Mouse (Mus musculus) erythroid progenitor cell, adult 5-6 weeks (primary cell): ENCODE measurements at regions not wholly inside any gene's neighbourhood (a gene's known extent, or its start where the extent isn't known, plus 50 kb on each side); places are given as distances from the start of the nearest gene placed in this dataset.
"Not testable (repeated sequence)": the region's sequence is repeated elsewhere in the genome, so short reads cannot be mapped to it uniquely, and the experiment has no call there.

ENCODE experiments used
- ATAC-seq: replicated peaks from 2 replicates; pipeline ENCODE4 v1.8.0; 2016; ENCODE audit warnings: moderate number of reproducible peaks, mild to moderate bottlenecking, moderate TSS enrichment, inconsistent platforms; ENCODE audit not compliant: poor library complexity, low FRiP score, severe bottlenecking

GRCm38 (mm10) chr1:166895945-166896344, 105.3 kb upstream of the Fam78b start:
- ATAC-seq: no peak

GRCm38 (mm10) chr1:166898741-166899140, 102.5 kb upstream of the Fam78b start:
- no peak for ATAC-seq

- ATAC-seq: no peak
Observed at GRCm38 (mm10) chr1:166899238-166899637, 102.0 kb upstream of the Fam78b start.

- no peak for ATAC-seq
Observed at GRCm38 (mm10) chr1:166900028-166900427, 101.2 kb upstream of the Fam78b start.

GRCm38 (mm10) chr1:166900441-166901161, 100.6 kb upstream of the Fam78b start:
- no peak for ATAC-seq

- ATAC-seq: no peak
Observed at GRCm38 (mm10) chr1:166901574-166901973, 99.6 kb upstream of the Fam78b start.

GRCm38 (mm10) chr1:166903417-166903816, 97.8 kb upstream of the Fam78b start:
- no peak for ATAC-seq

GRCm38 (mm10) chr1:166908231-166908805, 92.9 kb upstream of the Fam78b start:
- ATAC-seq: no peak

- ATAC-seq: not testable (repeated sequence)
Observed at GRCm38 (mm10) chr1:166912195-166912594, 89.0 kb upstream of the Fam78b start.

- ATAC-seq: no peak
Observed at GRCm38 (mm10) chr1:166922911-166923712, 78.1 kb upstream of the Fam78b start.

GRCm38 (mm10) chr1:166923713-166923975, 77.6 kb upstream of the Fam78b start:
- no peak for ATAC-seq

- no peak for ATAC-seq
Observed at GRCm38 (mm10) chr1:166924126-166924525, 77.1 kb upstream of the Fam78b start.

GRCm38 (mm10) chr1:166926078-166926477, 75.1 kb upstream of the Fam78b start:
- ATAC-seq: no peak

- ATAC-seq: not testable (repeated sequence)
Observed at GRCm38 (mm10) chr1:166939744-166940143, 61.5 kb upstream of the Fam78b start.

GRCm38 (mm10) chr1:166940146-166941076, 60.8 kb upstream of the Fam78b start:
- ATAC-seq: not testable (repeated sequence)

- no peak for ATAC-seq
Observed at GRCm38 (mm10) chr1:166942201-166942600, 59.0 kb upstream of the Fam78b start.

GRCm38 (mm10) chr1:166944540-166944939, 56.7 kb upstream of the Fam78b start:
- no peak for ATAC-seq

GRCm38 (mm10) chr1:166947844-166948702, 53.1 kb upstream of the Fam78b start:
- ATAC-seq: no peak
